Mouse (Mus musculus): ENCODE measurements around the gene Lrba. TPM values are rescaled to one million over a fixed set of nuclear protein-coding genes. Genes with fewer than 3 reads are reported as not detected.

Lrba gene
- polyA plus RNA-seq, 1 experiment from 2014 or later = 11.4 TPM

DNA sequence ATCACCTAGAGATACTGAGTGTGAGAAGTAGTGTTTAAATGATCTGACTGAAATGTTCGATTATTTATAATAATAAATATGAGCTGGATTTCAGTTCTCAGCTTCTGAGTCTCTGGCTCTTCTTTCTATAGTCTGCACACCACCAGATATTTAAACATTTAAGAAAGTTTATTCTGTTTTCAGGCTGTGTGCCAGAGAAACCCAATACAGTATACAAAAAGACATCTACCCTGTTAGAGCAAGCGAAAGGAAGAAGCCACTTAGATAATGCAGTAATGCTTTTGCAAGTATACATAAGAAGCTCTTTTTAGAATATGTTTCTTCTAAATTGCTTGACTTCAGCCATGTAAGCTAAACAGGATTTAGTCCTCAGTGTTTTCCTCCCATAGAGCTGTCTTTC, 474.5 kb downstream of the Lrba start:
- no peak for ATAC-seq (ENCODE audit: low FRiP score)
- WGBS = 91% methylated on average over 2 of the region's 2 CpGs

GRCm38 (mm10) chr3:86701163-86701563, 476.7 kb downstream of the Lrba start:
- Histone ChIP-seq H3K4me2 (replicated peaks) (no peak overlapping the region), H3K9ac (no peak overlapping the region), H3K4me1 (replicated peaks; ENCODE audit: control insufficient read depth, insufficient read depth, low read length) (peaks cover 15% of the 10 kb centered on the region; the same call in 1 of the 2 replicates), H3K9me3 (ENCODE audit: control insufficient read depth, low read length) (no peaks in the 10 kb centered on the region), H3K27ac (0 out of 2 replicates have a peak overlapping the region, but pooled peaks have one; percentile 2), H3K36me3 (replicated peaks; ENCODE audit: control insufficient read depth, insufficient read depth) (no peaks in the 10 kb centered on the region; the same call in 1 of the 2 replicates), H3K4me3 (replicated peaks; ENCODE audit: low read length) (no peak overlapping the region), H3K27me3 (ENCODE audit: control insufficient read depth, insufficient read depth, low read length) (no peaks in the 10 kb centered on the region)
- ATAC-seq (ENCODE audit: low FRiP score) (peak; percentile 91), DNase-seq (ENCODE audit: low spot score) (peak; percentile 66)
- 9% methylated on average over 1 of the region's 1 CpGs for WGBS

More for the DNA sequence above, 474.5 kb downstream of the Lrba start:
- Histone ChIP-seq H3K27me3 (ENCODE audit: control insufficient read depth, insufficient read depth, low read length) (no peaks in the 10 kb centered on the region), H3K36me3 (replicated peaks; ENCODE audit: control insufficient read depth, insufficient read depth) (no peaks in the 10 kb centered on the region; the same call in 1 of the 2 replicates), H3K4me3 (replicated peaks; ENCODE audit: low read length) (no peak overlapping the region), H3K4me2 (replicated peaks) (no peak overlapping the region), H3K27ac (no peak overlapping the region), H3K4me1 (replicated peaks; ENCODE audit: control insufficient read depth, insufficient read depth, low read length) (peaks cover 11% of the 10 kb centered on the region; the same call in 1 of the 2 replicates), H3K9ac (no peak overlapping the region), H3K9me3 (ENCODE audit: control insufficient read depth, low read length) (no peaks in the 10 kb centered on the region)
- DNase-seq (ENCODE audit: low spot score) = no peak

DNA sequence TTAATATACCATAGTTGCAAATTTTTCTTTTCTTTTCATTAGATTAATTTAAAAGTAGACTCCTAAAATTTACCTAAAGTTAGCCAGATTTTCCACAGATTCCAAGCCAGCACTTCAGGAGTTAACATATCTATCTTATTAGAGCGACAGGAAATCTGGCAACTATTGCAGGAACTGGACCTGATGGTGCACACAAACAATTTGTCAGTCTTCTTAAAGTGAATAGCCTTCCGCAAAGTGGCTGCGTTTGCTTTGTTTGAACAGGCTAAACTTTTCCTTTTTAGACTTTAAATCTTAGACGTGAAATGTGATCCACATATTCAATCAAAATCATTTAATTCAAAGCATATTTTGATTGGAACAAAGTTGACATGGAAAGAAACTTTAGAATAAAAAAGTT, 485.0 kb downstream of the Lrba start:
- Histone ChIP-seq H3K9me3 (ENCODE audit: control insufficient read depth, low read length) (no peaks in the 10 kb centered on the region), H3K27me3 (ENCODE audit: control insufficient read depth, insufficient read depth, low read length) (no peaks in the 10 kb centered on the region), H3K36me3 (replicated peaks; ENCODE audit: control insufficient read depth, insufficient read depth) (no peaks in the 10 kb centered on the region), H3K9ac (no peak overlapping the region), H3K4me3 (replicated peaks; ENCODE audit: low read length) (no peak overlapping the region), H3K4me1 (replicated peaks; ENCODE audit: control insufficient read depth, insufficient read depth, low read length) (peaks cover 25% of the 10 kb centered on the region), H3K4me2 (replicated peaks) (no peak overlapping the region), H3K27ac (no peak overlapping the region)
- 29% methylated on average over 4 of the region's 4 CpGs for WGBS
- ATAC-seq (ENCODE audit: low FRiP score) (no peak), DNase-seq (ENCODE audit: low spot score) (no peak)

DNA sequence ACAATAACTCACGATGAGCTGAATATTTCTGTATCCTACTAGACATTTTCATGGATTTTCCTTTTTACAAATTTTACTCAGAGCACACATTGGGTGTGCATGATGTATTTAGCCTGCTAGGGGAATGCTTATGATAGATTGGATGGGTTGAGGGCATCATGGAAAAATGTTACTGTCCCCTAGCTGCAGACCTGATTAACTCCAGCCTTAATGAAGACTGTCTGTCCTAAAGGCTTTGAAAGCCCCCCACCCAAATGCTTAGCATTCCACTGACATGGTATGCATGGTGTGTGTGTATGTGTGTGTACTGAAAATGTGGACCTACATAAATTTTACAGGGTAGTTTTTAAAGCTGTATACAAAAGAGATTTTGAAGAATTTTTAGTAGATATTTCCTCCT, 487.1 kb downstream of the Lrba start:
- WGBS = 69% methylated on average over 1 of the region's 1 CpGs
- ATAC-seq (ENCODE audit: low FRiP score) = no peak

GRCm38 (mm10) chr3:86712758-86713157, 488.3 kb downstream of the Lrba start:
- ATAC-seq (ENCODE audit: low FRiP score) = no peak
- 24% methylated on average over 3 of the region's 3 CpGs for WGBS
- H3K36me3 ChIP-seq (replicated peaks; ENCODE audit: control insufficient read depth, insufficient read depth) = no peaks in the 10 kb centered on the region
- H3K4me1 ChIP-seq (replicated peaks; ENCODE audit: control insufficient read depth, insufficient read depth, low read length) = peaks cover 20% of the 10 kb centered on the region
- H3K27me3 ChIP-seq (ENCODE audit: control insufficient read depth, insufficient read depth, low read length) = no peaks in the 10 kb centered on the region
- no peak overlapping the region; the same call in 1 of the 2 replicates for H3K4me2 ChIP-seq (replicated peaks)
- DNase-seq (ENCODE audit: low spot score) = peak; percentile 51
- H3K4me3 ChIP-seq (replicated peaks; ENCODE audit: low read length) = no peak overlapping the region
- peak overlapping the region; percentile 75 for H3K27ac ChIP-seq
- H3K9me3 ChIP-seq (ENCODE audit: control insufficient read depth, low read length) = no peaks in the 10 kb centered on the region
- peak overlapping the region; percentile 52; the same call in 1 of the 2 replicates for H3K9ac ChIP-seq

More for the DNA sequence above, 487.1 kb downstream of the Lrba start:
- H3K27me3 ChIP-seq (ENCODE audit: control insufficient read depth, insufficient read depth, low read length) = no peaks in the 10 kb centered on the region
- H3K4me1 ChIP-seq (replicated peaks; ENCODE audit: control insufficient read depth, insufficient read depth, low read length) = peaks cover 20% of the 10 kb centered on the region
- no peak overlapping the region for H3K4me3 ChIP-seq (replicated peaks; ENCODE audit: low read length)
- H3K36me3 ChIP-seq (replicated peaks; ENCODE audit: control insufficient read depth, insufficient read depth) = no peaks in the 10 kb centered on the region
- H3K27ac ChIP-seq = peak overlapping the region; percentile 75
- H3K9me3 ChIP-seq (ENCODE audit: control insufficient read depth, low read length) = no peaks in the 10 kb centered on the region
- DNase-seq (ENCODE audit: low spot score) = no peak
- H3K9ac ChIP-seq = no peak overlapping the region
- no peak overlapping the region for H3K4me2 ChIP-seq (replicated peaks)

- Histone ChIP-seq H3K4me1 (replicated peaks; ENCODE audit: control insufficient read depth, insufficient read depth, low read length) (peaks cover 20% of the 10 kb centered on the region), H3K36me3 (replicated peaks; ENCODE audit: control insufficient read depth, insufficient read depth) (no peaks in the 10 kb centered on the region), H3K4me3 (replicated peaks; ENCODE audit: low read length) (no peak overlapping the region), H3K4me2 (replicated peaks) (no peak overlapping the region), H3K27ac (no peak overlapping the region), H3K9me3 (ENCODE audit: control insufficient read depth, low read length) (no peaks in the 10 kb centered on the region), H3K27me3 (ENCODE audit: control insufficient read depth, insufficient read depth, low read length) (no peaks in the 10 kb centered on the region), H3K9ac (no peak overlapping the region)
- 74% methylated on average over 2 of the region's 2 CpGs for WGBS
- DNase-seq (ENCODE audit: low spot score) (no peak), ATAC-seq (ENCODE audit: low FRiP score) (no peak)
These were observed 490.0 kb downstream of the Lrba start for GRCm38 (mm10) chr3:86714446-86714845.

DNA sequence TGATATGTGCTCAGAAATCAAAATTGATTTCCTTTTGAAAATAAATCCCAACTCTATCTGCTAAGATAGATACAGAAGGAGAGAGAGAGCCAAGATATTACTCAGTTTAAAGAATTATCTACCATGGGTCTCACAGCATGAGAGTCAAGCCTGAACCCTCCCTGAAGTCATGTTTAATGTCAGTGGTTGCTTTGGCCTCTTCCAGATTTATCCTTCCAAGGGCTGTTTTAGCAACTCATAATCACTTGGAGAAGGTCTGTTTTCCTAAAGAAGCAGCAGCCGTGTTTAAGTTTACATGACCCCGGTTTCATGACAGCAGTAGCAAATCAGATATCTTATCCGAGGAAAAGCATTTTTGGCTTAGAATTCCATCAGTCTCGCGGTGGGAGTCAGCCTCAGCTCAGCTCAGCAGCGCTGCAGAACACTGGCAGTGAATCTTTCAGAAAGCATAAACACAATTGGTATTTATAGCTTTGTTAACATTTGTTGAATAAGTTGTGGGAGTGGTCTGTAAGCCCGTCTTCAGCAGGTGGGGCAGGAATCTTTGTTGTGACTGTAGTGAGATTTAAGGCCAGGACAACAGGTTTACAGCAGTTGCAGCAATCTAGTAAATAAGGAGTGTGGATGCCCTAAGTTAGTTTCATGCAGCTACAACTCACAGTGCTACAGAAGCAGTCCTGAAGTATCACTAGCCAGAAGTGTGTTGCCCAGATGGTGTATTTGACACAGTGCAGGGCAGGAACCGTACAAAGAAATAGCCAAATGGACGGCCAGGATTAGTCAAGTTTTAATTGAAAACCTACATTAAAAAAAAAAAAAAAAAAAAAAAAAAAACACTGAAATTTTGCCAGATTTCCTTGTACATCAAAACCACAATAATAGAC, 499.2 kb downstream of the Lrba start:
- no peak overlapping the region for H3K4me3 ChIP-seq (replicated peaks; ENCODE audit: low read length)
- no peak overlapping the region for H3K4me2 ChIP-seq (replicated peaks)
- no peak overlapping the region for H3K27ac ChIP-seq
- no peaks in the 10 kb centered on the region for H3K36me3 ChIP-seq (replicated peaks; ENCODE audit: control insufficient read depth, insufficient read depth)
- no peaks in the 10 kb centered on the region for H3K9me3 ChIP-seq (ENCODE audit: control insufficient read depth, low read length)
- WGBS = 45% methylated on average over 9 of the region's 9 CpGs
- H3K27me3 ChIP-seq (ENCODE audit: control insufficient read depth, insufficient read depth, low read length) = no peaks in the 10 kb centered on the region
- ATAC-seq (ENCODE audit: low FRiP score) (no peak), DNase-seq (ENCODE audit: low spot score) (no peak)
- 0 out of 2 replicates have a peak, but pooled peaks cover 3% of the 10 kb centered on the region for H3K4me1 ChIP-seq (replicated peaks; ENCODE audit: control insufficient read depth, insufficient read depth, low read length)
- no peak overlapping the region for H3K9ac ChIP-seq

DNA sequence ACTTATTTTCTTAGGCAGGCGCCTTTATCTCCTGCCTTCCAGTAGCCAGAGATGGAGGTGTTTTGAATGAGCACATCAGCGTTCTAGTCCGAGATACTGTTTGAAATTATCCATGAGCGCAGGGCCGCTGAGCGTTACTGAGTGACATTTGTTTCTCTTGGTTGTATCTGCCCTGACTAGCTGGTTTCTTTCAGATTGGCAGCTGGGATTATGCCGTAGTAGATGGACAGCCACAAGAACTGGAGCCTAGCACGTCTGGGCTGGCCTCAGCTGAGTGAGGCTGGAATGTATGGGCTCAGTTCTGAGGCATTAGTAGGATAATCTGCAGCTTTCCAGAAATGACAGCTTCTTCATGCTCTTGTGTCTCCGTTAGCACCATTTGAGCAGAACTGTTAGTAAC, 500.6 kb downstream of the Lrba start:
- Histone ChIP-seq H3K4me2 (replicated peaks) (no peak overlapping the region), H3K27ac (no peak overlapping the region), H3K9ac (no peak overlapping the region), H3K36me3 (replicated peaks; ENCODE audit: control insufficient read depth, insufficient read depth) (no peaks in the 10 kb centered on the region), H3K4me3 (replicated peaks; ENCODE audit: low read length) (no peak overlapping the region), H3K9me3 (ENCODE audit: control insufficient read depth, low read length) (no peaks in the 10 kb centered on the region), H3K27me3 (ENCODE audit: control insufficient read depth, insufficient read depth, low read length) (no peaks in the 10 kb centered on the region), H3K4me1 (replicated peaks; ENCODE audit: control insufficient read depth, insufficient read depth, low read length) (0 out of 2 replicates have a peak, but pooled peaks cover 3% of the 10 kb centered on the region)
- ATAC-seq (ENCODE audit: low FRiP score) = no peak
- 79% methylated on average over 9 of the region's 9 CpGs for WGBS
- no peak for DNase-seq (ENCODE audit: low spot score)

DNA sequence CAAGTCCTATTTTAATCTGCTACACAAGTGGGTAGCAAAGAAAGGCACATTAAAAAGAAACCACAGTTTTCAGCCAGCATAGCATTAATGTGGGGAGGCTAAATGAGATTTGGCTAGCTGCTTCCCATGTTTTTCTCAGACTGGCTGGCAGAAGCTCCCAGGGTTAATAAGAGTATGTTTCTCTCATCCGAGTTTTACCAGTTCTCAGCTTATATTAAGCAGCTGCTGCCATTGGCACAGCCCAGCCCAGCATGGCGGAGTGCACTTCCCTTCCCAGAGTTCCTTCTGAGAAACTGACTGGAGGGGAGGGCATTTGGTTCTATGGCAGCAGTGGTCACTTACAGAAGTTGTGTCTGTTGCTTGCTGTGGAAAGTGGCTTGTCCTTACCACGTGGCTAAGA, 514.4 kb downstream of the Lrba start:
- Histone ChIP-seq H3K4me1 (replicated peaks; ENCODE audit: control insufficient read depth, insufficient read depth, low read length) (peaks cover 11% of the 10 kb centered on the region), H3K9ac (no peak overlapping the region), H3K27ac (peak overlapping the region; percentile 52), H3K4me3 (replicated peaks; ENCODE audit: low read length) (no peak overlapping the region), H3K4me2 (replicated peaks) (no peak overlapping the region), H3K36me3 (replicated peaks; ENCODE audit: control insufficient read depth, insufficient read depth) (0 out of 2 replicates have a peak, but pooled peaks cover 5% of the 10 kb centered on the region), H3K9me3 (ENCODE audit: control insufficient read depth, low read length) (no peaks in the 10 kb centered on the region), H3K27me3 (ENCODE audit: control insufficient read depth, insufficient read depth, low read length) (no peaks in the 10 kb centered on the region)
- WGBS = 58% methylated on average over 3 of the region's 3 CpGs
- ATAC-seq (ENCODE audit: low FRiP score) (no peak), DNase-seq (ENCODE audit: low spot score) (no peak)

All from hindbrain, embryonic 14.5 days (tissue).